Mouse (Mus musculus): Measurements from ENCODE around the gene Mpc1.
"Not testable (repeated sequence)": the region's sequence is repeated elsewhere in the genome, so short reads cannot be mapped to it uniquely, and the experiment has no call there.

Gene Mpc1

DNA sequence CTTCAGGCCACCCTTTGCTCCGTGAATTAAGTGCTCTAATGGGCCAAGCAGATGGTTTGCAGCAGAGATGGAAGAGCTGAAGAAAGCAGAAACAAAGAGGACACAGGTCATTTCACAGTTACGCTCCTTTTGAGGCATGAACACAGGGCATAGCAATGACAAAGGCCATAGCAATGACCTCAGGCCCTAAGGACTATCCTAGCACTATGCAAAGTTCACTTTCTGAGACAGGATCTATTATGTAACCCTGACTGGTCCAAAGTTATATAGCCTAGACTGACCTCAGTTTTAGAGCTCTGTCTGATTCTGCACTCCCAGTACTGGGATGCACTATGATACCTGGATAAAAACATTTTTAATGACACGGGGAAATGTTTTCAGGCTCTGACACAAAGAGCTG is 4.3 kb upstream of the Mpc1 start:
- no peak for DNase-seq (ENCODE audit: low spot score in 2 of 2)

DNA sequence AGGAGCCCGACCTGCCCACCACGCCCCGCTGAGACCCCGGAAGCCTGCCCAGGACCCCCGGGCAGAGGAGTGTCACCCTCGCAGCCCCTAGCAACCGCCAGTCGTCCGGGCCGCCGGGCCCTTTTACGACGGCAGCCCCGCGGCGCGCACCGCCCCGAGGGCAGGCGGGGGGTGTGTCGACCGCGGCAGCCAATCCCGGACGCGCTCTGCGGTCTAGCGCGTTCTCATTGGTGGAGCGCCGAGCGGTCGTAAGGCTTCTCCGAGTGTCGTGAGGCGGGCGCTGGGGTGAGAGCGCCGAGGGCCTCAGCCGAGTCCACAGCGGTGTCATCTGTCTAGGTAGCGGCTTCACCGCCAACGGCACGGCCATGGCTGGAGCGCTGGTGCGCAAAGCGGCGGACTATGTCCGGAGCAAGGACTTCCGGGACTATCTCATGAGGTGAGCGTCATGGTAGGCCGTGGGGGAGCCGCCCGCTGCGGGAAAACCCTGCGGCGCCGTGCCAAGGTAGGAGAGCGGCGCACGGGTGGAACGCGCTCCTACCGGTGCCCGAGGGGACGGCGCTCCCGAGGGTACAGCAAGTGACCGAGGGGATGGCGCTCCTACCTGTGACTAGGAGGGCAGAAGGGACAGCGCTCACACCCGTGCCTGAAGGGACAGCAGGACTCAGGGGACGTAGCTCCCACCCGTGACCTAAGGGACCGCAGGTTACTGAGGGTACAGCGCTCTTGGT is 986 bp downstream of the Mpc1 start:
- DNase-seq (ENCODE audit: low spot score in 2 of 2), result peak; percentile 94

DNA sequence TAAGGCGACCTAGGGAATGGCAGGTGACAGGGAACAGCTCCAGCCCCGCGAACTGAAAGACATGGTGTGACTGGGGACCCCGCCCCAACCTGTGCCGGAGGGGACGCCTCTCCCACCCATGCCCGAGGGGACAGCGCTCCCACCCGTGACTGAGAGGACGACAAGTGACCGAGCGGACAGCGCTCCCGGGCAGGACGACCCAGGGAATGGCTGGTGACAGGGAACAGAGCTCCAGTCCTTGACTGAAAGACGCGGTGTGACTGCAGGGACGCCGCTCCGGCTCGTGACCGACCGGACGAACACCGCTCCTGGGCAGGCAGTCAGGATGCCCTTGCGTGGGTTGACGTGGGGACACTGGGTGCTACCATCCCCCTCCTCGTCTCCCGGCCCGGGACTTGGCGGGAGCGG is 1.6 kb downstream of the Mpc1 start:
- DNase-seq (ENCODE audit: low spot score in 2 of 2), result peak in 1 of 2 experiments; percentile 19

DNA sequence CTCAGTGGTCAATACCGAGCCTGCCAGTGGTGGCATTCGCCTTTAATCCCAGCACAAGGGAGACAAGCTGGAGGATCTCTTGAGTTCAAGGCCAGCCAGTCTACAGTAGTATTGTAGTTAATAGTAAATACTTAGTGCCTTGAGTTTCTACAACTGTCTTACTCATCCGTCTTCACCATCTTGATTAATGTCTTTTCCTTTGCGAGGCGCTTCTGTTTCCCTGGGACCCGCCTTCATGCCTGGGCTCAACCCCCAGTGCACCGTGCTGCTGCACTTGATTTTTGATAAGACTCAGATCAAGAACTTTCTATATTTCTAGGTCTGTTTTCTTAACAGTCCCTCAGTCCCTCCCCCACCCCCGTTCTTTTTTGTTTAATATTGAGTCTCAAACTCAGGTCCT is 2.4 kb downstream of the Mpc1 start:
- no peak for DNase-seq (ENCODE audit: low spot score in 2 of 2)

DNA sequence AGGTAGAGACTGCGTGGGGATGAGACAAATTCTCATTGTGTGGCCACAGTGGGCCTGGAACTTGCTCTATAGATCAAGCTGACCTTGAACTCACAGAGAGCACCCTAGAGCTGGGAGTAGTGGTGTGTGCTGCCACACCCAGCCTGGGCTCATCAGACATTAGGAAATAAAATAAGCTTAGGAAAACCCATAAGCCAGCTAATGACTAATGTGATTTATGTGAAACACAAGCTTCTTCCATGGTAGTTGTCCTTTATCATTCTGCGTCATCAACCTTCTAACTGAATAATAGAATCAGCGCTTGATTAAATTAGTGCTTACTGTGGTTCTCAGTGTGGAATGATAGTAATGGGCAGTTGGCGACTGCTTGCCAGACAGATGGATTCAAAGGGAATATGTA is 4.3 kb downstream of the Mpc1 start:
- DNase-seq (ENCODE audit: low spot score in 2 of 2), result no peak

DNA sequence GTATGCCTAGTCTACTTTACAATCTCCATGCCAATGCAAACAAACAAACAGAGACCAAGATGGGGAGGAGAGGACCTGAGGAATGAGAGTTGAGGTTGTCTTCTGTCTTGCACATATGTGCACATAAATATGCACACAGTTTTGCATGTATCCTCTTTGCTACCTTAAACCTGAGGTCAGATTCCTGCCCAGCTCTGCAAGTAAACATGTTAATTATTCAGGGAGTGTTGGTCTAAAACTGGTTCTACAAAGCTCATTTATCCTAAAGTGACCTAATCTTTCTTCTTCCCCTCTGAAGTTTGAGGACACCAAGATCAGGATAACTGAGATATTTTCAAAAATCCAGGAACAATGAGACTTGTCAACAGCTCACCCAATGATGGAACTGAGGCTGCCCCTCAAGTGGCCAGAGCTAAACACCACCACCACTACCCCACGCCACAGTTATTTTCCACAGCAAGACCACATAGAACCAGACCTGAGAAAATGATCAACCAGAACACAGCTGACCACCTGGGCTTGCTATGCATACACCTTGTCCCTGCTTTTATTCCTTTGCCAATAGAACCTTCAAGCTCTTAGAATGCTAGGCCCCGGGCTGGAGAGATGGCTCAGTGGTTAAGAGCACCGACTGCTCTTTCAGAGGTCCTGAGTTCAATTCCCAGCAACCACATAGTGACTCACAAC is 7.4 kb downstream of the Mpc1 start:
- no peak for DNase-seq (ENCODE audit: low spot score in 2 of 2)

DNA sequence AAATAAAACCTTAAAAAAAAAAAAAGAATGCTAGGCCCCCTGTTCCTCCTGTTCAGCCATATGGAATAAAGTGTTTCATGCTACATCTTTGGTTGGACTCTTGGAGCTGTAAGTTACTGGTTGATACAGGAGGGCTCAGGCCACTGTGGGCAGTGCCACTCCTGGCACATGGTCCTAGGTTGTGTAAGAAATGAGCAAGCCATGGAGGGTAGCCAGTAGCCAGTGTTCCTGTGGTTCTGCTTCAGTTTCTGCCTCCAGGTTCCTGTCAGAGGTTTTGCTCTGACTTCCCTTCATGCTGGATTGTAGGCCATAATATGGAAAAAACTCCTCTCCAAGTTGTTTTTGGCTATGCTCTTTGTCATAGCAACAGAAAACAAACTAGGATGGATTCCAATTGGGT is 8.0 kb downstream of the Mpc1 start:
- DNase-seq (ENCODE audit: low spot score in 2 of 2), result no peak

DNA sequence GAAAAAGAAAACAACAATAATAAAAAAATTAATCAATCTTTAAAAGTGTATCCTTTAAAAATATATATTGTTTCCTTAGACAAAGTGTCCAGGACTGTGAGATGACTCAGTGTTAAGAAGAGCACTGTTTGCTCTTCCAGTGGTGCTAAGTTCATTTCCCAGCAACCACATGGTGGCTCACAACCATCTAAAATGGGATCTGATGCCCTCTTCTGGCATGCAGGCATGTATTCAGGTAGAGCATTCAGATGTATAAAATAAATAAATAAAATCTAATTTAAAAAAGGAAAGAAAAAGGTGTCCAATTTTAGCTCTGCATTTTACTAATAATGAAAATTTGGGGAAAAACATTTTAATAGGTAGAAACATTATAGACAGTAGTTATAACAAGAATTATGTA is 13.1 kb downstream of the Mpc1 start:
- no peak for DNase-seq (ENCODE audit: low spot score in 2 of 2)

DNA sequence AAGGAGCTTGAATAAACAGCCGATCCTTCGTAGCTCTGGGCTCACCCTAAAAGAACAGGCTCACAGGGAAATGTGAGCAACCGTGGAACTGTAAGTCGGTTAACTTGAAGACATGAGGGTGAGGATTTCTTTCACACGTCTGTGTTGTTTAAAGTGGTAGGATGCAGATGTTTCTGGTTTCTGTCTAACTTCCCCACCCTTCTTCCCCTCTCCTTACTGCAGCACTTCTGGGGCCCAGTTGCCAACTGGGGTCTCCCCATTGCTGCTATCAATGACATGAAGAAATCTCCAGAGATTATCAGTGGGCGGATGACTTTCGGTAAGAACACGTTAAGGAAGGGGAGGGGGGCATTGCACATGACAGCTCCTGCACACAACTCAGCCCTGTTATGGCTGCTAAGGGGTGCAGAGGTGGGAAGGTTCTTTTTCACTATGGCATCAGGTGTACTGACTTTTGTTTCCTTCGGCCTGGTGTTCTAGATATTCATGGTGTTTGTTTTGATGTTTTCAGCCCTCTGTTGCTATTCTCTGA is 13.7 kb downstream of the Mpc1 start:
- DNase-seq (ENCODE audit: low spot score in 2 of 2), result no peak

DNA sequence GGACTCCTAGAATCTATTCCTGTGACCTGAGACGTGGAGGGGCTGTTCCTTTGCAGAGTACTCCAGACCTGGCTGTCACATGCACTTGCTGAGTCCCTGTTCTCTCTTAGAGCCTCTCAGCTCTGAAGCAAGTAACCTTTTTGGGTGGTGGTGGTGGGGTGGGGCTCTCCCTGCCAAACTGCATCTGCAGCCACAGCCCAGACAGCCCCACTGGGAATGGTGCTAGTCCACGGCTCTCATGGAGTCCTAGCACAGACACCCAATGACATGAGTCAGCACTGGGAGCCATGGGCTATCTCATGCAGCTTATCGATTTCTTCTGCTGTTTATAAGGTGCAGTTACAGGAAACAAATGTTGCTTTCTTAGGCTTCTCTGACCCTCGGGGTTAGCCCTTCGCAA is 15.0 kb downstream of the Mpc1 start:
- DNase-seq (ENCODE audit: low spot score in 2 of 2), result no peak

DNA sequence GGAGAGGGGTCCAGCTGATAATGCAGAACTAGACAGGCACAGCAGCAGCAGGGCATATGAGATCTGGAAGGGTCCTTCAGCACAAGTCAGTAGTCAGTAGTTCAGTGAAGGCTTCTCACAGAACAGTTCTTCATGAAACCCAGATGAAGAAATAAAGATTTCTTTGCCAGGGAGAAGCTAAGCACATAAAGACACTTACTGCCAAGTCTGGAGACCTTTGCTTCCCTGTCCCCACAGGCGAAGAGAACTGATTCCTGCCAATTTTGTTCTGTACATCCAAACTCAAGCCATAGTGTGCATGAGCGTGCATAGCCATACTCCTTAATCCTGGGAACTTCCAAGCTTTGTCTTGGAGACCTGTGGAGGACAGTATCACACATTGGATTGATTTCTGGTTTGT is 15.6 kb downstream of the Mpc1 start:
- DNase-seq (ENCODE audit: low spot score in 2 of 2), result no peak

DNA sequence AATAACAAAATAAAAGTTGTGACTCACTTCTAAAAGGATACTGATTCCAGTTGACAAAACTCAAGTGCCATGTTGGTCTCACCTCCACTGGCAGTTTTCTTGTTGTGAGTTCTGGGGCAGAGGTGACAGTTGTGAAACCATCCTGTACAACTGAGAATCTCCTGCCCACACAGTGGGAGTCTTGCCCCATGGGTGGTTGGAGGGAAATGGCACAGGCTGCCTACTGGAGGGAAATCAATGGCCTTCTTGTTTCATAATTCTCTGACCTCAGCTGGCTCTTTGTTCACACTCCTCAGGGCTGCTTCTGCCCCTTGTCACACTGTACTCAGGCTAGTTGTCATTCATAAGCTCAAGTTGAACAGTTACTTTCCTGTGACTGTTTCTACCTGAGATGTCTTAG is 16.8 kb downstream of the Mpc1 start:
- no peak for DNase-seq (ENCODE audit: low spot score in 2 of 2)

DNA sequence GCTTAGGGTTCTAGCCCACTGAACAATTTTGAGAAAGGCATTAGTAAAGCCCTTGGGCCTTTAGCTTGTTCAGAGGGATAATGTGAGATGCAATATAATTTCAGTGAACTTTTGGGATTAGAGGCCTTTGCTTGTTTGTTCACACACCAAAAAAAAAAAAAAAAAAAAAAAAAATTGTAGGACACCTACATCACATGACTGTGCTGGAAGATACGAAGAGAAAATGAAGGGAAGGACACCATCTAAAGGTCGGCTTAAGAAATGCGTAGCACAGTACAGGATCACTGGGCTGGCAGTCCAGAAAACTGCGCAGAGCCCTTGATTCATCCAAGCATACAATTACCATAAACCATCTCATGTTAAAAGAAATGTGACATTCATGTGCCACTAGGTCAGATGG is 18.8 kb downstream of the Mpc1 start:
- DNase-seq (ENCODE audit: low spot score in 2 of 2), result no peak

DNA sequence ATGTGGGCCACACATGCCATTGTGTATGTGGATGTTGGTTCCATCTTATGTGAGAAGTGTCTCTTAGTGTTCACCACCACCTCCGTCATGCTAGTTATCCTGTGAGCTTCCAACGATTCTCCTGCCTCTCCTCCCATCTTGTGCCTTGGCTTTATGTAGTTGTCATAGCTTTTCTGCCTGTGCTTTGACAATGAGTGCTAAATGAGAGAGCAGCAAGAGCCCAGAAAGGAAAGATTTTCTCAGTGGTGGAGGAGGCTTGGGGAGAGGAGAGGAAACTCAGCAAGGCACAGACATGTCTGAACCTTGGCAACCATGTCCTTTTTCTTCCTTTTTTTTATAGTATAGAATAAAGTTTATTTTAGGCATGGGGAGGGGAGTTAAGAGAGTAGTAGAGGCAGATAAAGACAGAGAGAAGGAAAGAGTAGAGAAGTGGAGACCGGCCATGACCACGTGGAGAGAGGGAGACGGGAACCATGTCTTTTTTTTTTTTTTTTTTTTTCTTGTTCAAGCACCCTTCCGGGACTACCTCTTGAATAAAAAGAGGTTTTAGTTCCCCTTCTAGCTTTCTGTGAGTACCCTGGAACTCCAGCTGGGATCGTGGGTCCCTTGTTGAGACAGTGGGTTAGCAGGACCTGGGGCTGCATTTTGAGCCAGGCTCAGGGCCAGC is 20.2 kb downstream of the Mpc1 start:
- no peak for DNase-seq (ENCODE audit: low spot score in 2 of 2)

DNA sequence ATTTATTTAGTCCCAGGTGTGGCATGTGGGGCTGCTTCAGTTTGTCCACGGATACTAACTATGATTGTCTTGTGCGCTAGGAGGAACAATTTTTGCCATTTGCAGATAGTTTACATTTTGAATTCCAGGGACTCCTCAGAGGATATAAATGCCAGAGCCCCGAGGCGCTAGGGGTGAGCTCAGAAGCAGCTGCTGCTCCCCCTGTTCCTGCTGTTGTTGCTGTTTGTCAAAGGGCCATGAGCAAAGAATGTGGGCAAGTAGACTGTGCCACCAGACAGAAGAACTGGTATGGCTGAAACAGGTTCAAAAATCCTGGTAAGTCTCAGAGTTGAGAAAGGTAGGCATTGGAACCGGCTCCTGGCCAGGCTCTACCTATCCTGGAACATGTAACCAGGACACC is 21.0 kb downstream of the Mpc1 start:
- DNase-seq (ENCODE audit: low spot score in 2 of 2), result no peak

DNA sequence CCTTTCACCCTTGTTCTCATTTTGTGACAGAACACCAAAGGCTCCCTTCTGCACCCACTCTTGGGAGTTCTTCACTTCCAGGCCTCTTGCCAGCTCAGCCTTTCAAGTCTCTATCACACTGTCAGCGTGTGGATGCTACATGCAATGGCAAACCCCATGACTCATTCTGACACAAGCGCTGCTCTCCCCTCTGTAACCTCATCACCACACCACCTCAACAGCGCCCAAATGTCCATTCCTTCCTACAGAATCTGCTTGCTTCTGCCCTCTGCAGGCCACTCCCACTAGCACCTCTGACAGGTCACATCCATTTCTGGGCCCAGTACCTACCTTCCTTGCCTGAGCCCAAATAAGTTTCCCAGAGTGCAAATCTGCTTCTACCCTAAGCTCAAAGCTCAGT is 23.1 kb downstream of the Mpc1 start:
- peak; percentile 42 to 56 for DNase-seq (ENCODE audit: low spot score in 2 of 2)

DNA sequence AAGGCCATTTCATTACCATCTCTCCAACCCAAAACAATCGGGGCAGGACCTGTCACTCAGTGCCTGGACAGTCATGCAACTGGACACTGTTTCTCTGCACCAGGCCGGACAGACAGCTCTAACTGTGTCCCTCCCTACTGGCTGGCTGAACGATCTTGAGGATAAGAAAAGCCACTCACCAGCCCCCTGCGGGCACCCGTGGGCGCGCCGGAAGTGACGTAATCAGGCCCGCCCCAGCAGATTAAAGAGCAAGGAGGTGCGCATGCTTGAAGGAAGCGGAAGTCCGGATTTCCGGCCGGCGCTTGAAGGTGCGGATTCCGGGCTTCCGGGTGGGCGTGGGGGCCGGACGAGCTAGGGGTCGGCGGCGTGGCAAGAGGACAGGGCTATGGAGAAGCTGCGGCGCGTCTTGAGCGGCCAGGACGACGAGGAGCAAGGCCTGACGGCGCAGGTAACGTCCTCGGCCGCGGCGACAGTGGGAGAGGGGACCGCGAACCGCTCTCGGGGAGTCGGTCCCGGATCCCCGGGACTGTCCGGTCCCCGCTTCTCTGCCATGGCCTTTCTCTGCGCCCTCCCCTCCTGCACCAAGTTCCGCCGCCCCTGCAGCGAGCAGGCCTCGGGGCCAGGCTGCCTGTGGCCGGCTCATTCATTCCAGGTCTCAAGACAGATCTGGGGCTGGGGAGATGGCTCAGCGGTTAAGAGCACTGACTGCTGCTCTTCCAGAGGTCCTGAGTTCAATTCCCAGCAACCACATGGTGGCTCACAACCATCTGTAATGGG is 28.3 kb downstream of the Mpc1 start, which contains the start of gene Sft2d1:
TSS of gene Sft2d1 (plus strand) at position 265 of the 777 bp plus-strand sequence.
- peak; percentile 96 to 97 for DNase-seq (ENCODE audit: low spot score in 2 of 2)

DNA sequence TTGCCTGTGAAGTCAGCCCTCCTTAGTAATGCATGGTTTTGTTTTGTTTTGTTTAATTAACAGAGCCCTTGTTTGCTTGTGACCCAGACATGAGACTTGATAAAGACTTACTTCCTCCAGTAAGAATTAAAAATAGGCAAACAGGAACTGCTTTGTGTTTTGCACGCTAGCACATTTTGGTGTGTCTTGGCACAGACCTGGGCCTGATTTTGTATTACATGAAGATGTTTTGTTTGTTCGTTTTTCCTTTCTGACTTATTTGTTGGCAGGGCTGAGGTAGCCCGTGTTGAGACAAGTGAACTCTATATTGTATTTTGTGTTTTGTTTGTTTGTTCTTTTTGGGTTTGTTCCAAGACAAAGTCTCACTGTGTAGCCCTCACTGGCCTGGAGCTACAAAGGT is 29.0 kb downstream of the Mpc1 start:
- peak in 1 of 2 experiments; percentile 22 for DNase-seq (ENCODE audit: low spot score in 2 of 2)

DNA sequence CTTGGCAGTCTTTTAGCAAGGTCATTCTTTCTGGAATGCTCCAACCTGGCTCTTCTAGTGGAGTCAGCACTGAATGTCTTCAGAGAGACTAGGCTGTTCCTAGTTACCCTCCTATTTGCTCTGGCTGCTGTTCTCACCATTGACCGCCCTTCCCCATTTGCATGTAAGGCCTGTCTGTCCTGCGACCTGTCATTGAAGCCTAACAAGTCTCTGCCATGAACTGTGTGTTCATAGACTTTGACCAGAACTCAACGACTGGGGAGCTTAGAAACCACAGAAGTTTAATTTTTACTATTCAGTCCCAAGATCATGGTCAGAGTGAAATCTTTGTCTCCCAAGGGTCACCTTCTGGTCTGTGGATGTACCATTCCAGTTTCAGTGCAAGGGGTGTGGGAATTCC is 31.3 kb downstream of the Mpc1 start:
- DNase-seq (ENCODE audit: low spot score in 2 of 2), result no peak

DNA sequence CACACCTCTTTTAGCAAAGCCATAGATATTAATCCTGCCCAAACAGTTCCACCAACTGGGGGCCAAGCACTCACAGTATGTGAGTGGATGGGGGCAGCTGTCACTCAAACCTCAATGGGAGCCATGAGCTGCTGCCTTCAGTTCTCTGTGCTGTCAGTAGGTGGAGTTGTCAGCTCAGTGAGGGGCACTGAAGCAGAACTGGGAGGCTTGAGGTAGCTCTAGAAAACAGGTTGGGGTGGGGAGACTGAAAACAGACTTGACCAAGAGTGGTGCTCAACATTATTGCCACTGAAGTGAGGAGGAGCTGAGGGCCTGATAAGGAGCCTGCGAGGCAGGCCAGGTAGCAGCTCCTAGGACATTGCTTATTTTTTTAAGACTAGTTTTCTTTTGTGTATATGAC is 33.5 kb downstream of the Mpc1 start:
- peak in 1 of 2 experiments; percentile 33 for DNase-seq (ENCODE audit: low spot score in 2 of 2)

DNA sequence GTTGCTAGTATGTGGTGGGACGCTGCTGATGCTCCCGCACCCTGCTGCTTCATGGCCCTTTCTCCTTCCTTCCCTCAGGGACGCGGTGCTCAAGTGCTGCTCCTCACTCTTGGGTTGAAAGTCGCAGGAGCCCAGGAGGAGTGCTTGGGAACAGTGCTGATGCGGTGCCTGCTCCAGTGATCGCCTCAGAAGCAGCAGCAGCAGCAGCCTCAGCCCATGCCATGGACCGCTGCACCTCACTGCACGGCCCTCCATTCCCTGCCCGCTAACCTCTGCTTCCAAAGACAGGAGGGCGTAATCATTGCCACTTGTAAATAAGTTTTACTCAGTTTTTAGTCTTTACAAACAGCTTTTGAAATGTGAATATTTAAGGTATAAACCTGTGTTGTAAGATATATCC is 44.2 kb downstream of the Mpc1 start:
- not testable (repeated sequence) for DNase-seq (ENCODE audit: low spot score in 2 of 2)
